Mouse (Mus musculus) liver, adult 2 months (tissue): ENCODE measurements around the gene Dnaic2.

Source experiments
- CTCF ChIP-seq: fragments of 200-500 bp; IDR thresholded peaks from 2 replicates; pipeline ENCODE4 v1.5.1; 2011; ENCODE audit warnings: low read depth, low read length, control low read depth
- POLR2A ChIP-seq: fragments of 200-500 bp; IDR thresholded peaks from 2 replicates; pipeline ENCODE4 v1.6.1; 2011; ENCODE audit warnings: low read length, control low read depth; ENCODE audit not compliant: insufficient read depth; ENCODE audit errors: extremely low read depth

- TF ChIP-seq POLR2A (no peak), CTCF (no peak)
These were observed at the start of gene Dnaic2 for GRCm38 (mm10) chr11:114726965-114727825.
